Mouse (Mus musculus): ENCODE measurements around the gene Olfr1450.

DNA sequence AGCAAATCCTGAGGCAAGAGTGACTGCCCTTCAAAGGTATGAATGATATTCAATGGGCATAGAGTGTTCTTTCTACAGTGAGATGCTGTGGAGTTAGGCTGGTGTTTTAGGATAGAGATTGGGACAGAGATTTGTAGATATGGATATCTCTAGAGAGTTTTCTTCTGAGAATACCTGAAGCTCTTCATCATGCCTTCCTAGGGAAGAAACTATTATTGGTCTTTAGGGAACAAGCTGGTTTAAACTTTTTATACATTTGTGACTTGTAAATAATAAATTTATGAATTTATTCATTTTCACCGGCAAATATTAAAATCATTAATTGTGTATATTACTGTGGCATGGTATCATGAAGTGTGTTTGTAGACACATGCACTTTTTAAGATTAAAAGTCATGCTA, 46.4 kb upstream of the Olfr1450 start, which contains the start of gene Olfr1447:
- no peak for TF ChIP-seq CTCF (conservative IDR thresholded peaks at IDR 0.05; ENCODE audit: insufficient read depth, insufficient read length, low read depth, low read length)
- TF ChIP-seq POLR2A (IDR thresholded peaks at IDR 0.05; ENCODE audit: low read depth, low read length) = no peak

Data from kidney, adult 2 months (tissue).